Mouse (Mus musculus): ENCODE results near the gene Mtmr4. TPM values are rescaled to one million over a fixed set of nuclear protein-coding genes. Genes with fewer than 3 reads are reported as not detected.

The Mtmr4 gene
- polyA plus RNA-seq, 1 experiment from 2014 or later, result 57.2 TPM

DNA sequence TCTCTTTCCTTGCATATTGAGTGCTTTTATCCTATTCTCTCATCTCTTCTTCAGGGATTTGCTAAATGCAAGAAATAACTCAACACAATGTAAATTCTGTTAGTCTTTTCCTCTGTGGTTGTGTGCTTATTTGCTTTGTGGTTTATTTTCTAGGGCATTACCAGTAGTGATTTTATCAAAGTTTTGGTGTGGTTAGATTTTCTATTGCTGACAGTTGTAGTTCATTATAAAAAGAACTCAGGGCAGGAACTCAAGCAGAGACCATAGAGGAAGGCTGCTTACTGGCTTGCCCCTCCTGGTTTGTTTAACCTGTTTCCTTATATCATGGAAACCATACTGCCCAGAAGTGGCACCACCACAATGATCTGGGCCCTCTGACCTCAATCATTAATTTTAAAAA, 50.9 kb downstream of the Mtmr4 start:
- Histone ChIP-seq H3K36me3 (replicated peaks) (no peaks in the 10 kb centered on the region), H3K27me3 (replicated peaks) (no peaks in the 10 kb centered on the region), H3K27ac (no peak overlapping the region), H3K4me2 (no peak overlapping the region), H3K9ac (no peak overlapping the region), H3K4me3 (no peak overlapping the region), H3K9me3 (no peaks in the 10 kb centered on the region), H3K4me1 (peaks cover 8% of the 10 kb centered on the region)
- no peak for ATAC-seq (replicated peaks)

DNA sequence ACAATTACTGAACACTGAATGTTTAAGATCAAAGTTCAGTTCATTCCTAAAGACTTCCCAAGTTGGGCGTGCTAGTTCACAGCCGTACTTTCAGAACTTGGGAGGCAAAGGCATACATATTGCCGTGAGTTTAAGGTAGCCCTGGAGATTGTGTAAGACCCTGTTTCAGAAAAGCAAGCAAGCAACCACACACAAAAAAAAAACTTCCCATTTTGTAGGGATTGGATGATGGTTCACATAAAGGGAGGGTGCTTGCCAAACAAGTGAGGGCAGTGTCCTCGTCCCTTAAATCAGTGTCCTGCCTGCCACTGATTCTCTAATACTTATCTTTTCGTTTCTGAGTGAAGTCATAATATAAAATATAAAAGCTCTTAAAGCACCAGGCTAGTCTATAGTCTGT, 62.7 kb downstream of the Mtmr4 start:
- no peak overlapping the region for H3K9ac ChIP-seq
- 81% methylated on average over 5 of the region's 5 CpGs for WGBS
- no peaks in the 10 kb centered on the region for H3K4me1 ChIP-seq

DNA sequence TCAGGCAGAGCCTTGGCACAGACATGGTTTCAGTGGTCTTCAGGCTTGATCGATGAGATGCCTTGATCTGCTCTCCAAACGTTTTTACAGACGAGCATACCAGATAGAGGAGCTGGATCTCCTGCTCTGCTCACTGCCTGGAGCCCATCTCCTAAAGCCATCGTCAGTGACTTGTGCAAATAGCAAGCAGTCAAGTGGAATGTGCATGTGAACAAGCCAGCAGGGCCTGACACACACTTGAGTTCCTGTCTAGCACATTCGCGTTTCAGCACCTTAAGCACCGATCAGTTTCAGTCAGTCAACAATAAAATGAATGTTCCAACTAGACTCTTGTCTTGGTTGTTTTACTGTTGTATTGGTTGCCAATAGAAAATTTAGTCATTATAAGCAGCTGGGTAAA, 67.3 kb downstream of the Mtmr4 start:
- no peak overlapping the region for H3K27ac ChIP-seq
- WGBS, result 80% methylated on average over 7 of the region's 7 CpGs
- H3K4me2 ChIP-seq, result no peak overlapping the region
- peaks cover 8% of the 10 kb centered on the region for H3K4me1 ChIP-seq
- H3K4me3 ChIP-seq, result no peak overlapping the region
- no peak overlapping the region for H3K9ac ChIP-seq
- ATAC-seq (replicated peaks), result no peak
- H3K36me3 ChIP-seq (replicated peaks), result no peaks in the 10 kb centered on the region
- H3K9me3 ChIP-seq, result no peaks in the 10 kb centered on the region
- H3K27me3 ChIP-seq (replicated peaks), result peaks cover 13% of the 10 kb centered on the region; the same call in 1 of the 2 replicates

More for the DNA sequence above, 62.7 kb downstream of the Mtmr4 start:
- Histone ChIP-seq H3K27ac (no peak overlapping the region), H3K9me3 (no peaks in the 10 kb centered on the region), H3K27me3 (replicated peaks) (no peaks in the 10 kb centered on the region), H3K4me3 (no peak overlapping the region), H3K36me3 (replicated peaks) (no peaks in the 10 kb centered on the region), H3K4me2 (no peak overlapping the region)
- ATAC-seq (replicated peaks), result no peak

DNA sequence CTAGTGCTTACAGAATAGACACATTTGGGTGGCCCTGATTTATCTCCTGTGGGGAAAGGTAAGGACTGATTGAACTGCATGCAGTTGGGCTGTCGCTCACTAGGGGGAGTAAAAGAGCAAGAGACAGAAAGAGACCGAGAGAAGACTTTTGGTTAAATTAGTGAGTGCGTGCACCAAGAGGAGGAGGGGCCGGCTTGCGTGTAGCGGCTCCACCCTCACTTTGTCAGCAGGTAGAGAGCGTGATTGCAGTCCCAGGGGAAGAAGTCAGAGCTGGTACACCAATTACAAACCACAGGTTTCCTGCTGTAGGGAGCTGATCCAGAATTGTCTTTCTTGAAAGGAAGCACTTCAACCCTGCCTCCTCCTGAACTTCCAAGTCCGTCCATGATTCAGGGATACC, 70.4 kb downstream of the Mtmr4 start, which contains the start of gene Rnf43:
Rnf43 (plus strand) TSS at position 316 of the 400 bp plus-strand sequence.
- no peak for ATAC-seq (replicated peaks)
- Histone ChIP-seq H3K4me2 (peak within 1 kb of the TSS; percentile 55), H3K9ac (peak within 1 kb of the TSS; percentile 9; the same call in 1 of the 2 replicates), H3K27ac (no peak within 1 kb of the TSS), H3K9me3 (no peaks in the 10 kb centered on the region), H3K36me3 (replicated peaks) (no peaks in the 10 kb centered on the region), H3K27me3 (replicated peaks) (peaks cover 16% of the 10 kb centered on the region; the same call in 1 of the 2 replicates), H3K4me3 (peak within 1 kb of the TSS; percentile 33), H3K4me1 (peaks cover 8% of the 10 kb centered on the region)
- WGBS, result under 1% methylated on average over 8 of the region's 8 CpGs

DNA sequence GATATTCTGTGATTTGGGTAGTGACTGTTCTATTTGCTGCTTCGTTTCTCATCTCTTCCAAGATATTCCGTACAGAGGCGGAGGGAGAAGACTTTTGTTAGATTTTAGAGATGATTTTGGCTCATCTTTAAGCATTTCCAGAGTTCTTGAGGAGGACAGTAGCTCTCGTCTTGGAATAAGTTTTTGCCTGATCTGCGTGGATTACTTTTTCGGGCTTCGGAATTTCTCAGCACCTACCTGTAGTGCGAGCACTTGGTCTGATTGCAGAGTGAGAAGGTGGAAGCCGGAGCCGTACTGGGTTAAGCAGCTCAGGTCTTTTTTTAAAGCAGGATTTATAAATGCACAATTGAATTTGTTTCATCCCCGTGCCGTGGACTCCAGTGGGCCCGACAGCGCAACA, 70.9 kb downstream of the Mtmr4 start:
- H3K36me3 ChIP-seq (replicated peaks), result no peaks in the 10 kb centered on the region
- H3K9ac ChIP-seq, result peak overlapping the region; percentile 9; the same call in 1 of the 2 replicates
- no peaks in the 10 kb centered on the region for H3K9me3 ChIP-seq
- 11% methylated on average over 14 of the region's 14 CpGs for WGBS
- no peak overlapping the region for H3K27ac ChIP-seq
- H3K4me1 ChIP-seq, result peaks cover 8% of the 10 kb centered on the region
- no peak for ATAC-seq (replicated peaks)
- H3K27me3 ChIP-seq (replicated peaks), result peaks cover 16% of the 10 kb centered on the region; the same call in 1 of the 2 replicates
- peak overlapping the region; percentile 33 for H3K4me3 ChIP-seq
- peak overlapping the region; percentile 55 for H3K4me2 ChIP-seq

DNA sequence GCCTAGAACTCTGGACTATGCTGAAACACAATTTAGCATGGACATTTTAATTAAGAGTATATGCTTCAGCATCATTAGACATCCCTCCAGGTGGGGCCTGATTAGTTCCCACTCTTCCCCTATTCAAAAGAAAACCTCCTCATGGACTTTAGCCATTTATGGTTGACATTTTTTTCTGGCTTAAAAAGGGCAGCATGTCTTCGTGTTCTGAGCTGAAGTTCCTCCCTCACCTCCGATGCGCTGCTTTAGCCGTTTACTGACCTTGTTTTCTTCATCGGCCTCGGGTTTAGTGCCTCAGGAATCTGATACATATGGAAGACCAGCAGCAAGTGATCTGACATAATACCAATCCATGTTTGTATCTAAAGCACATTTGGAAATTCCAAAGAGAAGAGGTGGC, 72.0 kb downstream of the Mtmr4 start:
- peaks cover 16% of the 10 kb centered on the region; the same call in 1 of the 2 replicates for H3K27me3 ChIP-seq (replicated peaks)
- no peak overlapping the region for H3K27ac ChIP-seq
- no peak for ATAC-seq (replicated peaks)
- no peaks in the 10 kb centered on the region for H3K36me3 ChIP-seq (replicated peaks)
- H3K9me3 ChIP-seq, result no peaks in the 10 kb centered on the region
- peaks cover 8% of the 10 kb centered on the region for H3K4me1 ChIP-seq
- H3K9ac ChIP-seq, result no peak overlapping the region
- WGBS, result 80% methylated on average over 6 of the region's 6 CpGs
- no peak overlapping the region for H3K4me2 ChIP-seq
- H3K4me3 ChIP-seq, result no peak overlapping the region

DNA sequence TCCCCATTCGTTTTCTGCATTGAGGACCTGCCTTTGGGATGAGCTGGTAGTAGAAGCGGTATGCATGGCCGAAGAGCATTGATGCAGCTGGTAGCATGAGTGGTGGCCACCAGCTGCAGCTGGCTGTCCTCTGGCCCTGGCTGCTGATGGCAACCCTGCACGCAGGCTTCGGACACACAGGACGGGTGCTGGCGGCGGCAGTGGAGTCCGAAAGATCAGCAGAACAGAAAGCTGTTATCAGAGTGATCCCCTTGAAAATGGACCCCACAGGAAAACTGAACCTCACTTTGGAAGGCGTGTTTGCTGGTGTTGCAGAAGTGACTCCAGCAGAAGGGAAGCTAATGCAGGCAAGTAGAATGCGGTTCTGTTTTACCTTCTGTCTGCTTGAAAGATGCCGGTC, 72.6 kb downstream of the Mtmr4 start:
- peaks cover 8% of the 10 kb centered on the region for H3K4me1 ChIP-seq
- no peak overlapping the region for H3K4me3 ChIP-seq
- no peaks in the 10 kb centered on the region for H3K9me3 ChIP-seq
- peaks cover 16% of the 10 kb centered on the region; the same call in 1 of the 2 replicates for H3K27me3 ChIP-seq (replicated peaks)
- 84% methylated on average over 12 of the region's 12 CpGs for WGBS
- H3K9ac ChIP-seq, result no peak overlapping the region
- no peaks in the 10 kb centered on the region for H3K36me3 ChIP-seq (replicated peaks)
- H3K4me2 ChIP-seq, result no peak overlapping the region
- H3K27ac ChIP-seq, result no peak overlapping the region
- ATAC-seq (replicated peaks), result no peak

DNA sequence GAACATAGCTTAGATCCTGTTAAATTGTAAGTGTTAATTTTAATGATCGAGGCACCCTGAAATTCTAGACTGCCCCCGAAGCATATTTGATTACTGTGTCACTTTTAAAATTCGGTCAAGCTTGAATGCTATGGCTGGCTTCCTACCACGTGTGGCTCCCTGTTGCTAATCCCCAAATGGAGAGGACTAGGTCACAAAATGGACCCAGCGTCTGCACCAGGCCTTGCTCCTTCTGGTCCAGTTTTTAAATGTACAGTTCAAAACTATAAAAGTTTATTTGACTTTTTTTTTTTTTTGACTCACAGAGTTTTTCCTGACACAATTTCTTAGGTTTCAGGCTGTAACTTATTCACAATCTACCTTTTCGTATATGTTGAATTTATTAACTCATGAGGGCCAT, 73.3 kb downstream of the Mtmr4 start:
- WGBS, result 65% methylated on average over 6 of the region's 6 CpGs

DNA sequence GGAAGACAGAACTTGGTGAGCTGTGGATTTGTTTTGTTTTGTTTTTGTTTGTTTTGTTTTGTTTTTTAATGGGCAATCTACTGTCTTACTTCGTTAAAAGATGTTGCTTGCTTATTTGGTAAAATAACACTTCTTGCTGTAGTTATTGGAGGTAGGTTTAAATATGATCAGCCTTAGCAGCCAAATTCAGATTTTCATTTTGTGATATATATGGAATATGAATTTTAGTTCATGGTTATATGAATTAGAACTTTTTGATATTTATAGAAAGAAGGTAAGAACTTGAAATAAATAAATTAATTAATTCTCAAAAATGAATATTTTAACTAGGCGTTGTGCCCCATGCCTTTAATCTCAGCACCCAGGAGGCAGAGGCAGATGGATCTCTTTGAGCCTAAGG, 73.7 kb downstream of the Mtmr4 start:
- H3K4me2 ChIP-seq, result no peak overlapping the region
- no peaks in the 10 kb centered on the region for H3K9me3 ChIP-seq
- ATAC-seq (replicated peaks), result no peak
- whole genome bisulfite sequencing, result 82% methylated on average over 2 of the region's 2 CpGs
- no peak overlapping the region for H3K27ac ChIP-seq
- H3K27me3 ChIP-seq (replicated peaks), result peaks cover 16% of the 10 kb centered on the region; the same call in 1 of the 2 replicates
- H3K9ac ChIP-seq, result no peak overlapping the region
- no peak overlapping the region for H3K4me3 ChIP-seq
- no peaks in the 10 kb centered on the region for H3K36me3 ChIP-seq (replicated peaks)
- H3K4me1 ChIP-seq, result peaks cover 8% of the 10 kb centered on the region

More for the DNA sequence above, 73.3 kb downstream of the Mtmr4 start:
- no peak overlapping the region for H3K27ac ChIP-seq
- no peaks in the 10 kb centered on the region for H3K9me3 ChIP-seq
- no peak for ATAC-seq (replicated peaks)
- no peak overlapping the region for H3K4me2 ChIP-seq
- no peak overlapping the region for H3K4me3 ChIP-seq
- peaks cover 16% of the 10 kb centered on the region; the same call in 1 of the 2 replicates for H3K27me3 ChIP-seq (replicated peaks)
- no peaks in the 10 kb centered on the region for H3K36me3 ChIP-seq (replicated peaks)
- peaks cover 8% of the 10 kb centered on the region for H3K4me1 ChIP-seq
- H3K9ac ChIP-seq, result no peak overlapping the region

Other genes with a start within 250 kb of the Mtmr4 start
- 27.5 and 27.7 TPM in 2 replicates for gene Ppm1e, start 233.1 kb upstream of the Mtmr4 start, polyA plus RNA-seq (2015; fragmentation: Nextera tagmentation; extraction: Ambion mirVana)
- gene Rad51c, start 187.2 kb upstream of the Mtmr4 start, polyA plus RNA-seq (2015; fragmentation: Nextera tagmentation; extraction: Ambion mirVana), result 4.0 and 4.5 TPM in 2 replicates
- 0.28 and 0.50 TPM in 2 replicates for gene Tex14, start 187.1 kb upstream of the Mtmr4 start, polyA plus RNA-seq (2015; fragmentation: Nextera tagmentation; extraction: Ambion mirVana)
- not detected in 2 replicates for gene Gm11492, start 25.5 kb upstream of the Mtmr4 start, polyA plus RNA-seq (2015; fragmentation: Nextera tagmentation; extraction: Ambion mirVana)
- 28.2 and 28.4 TPM in 2 replicates for gene Sept4, start 23.3 kb upstream of the Mtmr4 start, polyA plus RNA-seq (2015; fragmentation: Nextera tagmentation; extraction: Ambion mirVana)
- 0.37 and 0.61 TPM in 2 replicates for gene Hsf5, start 25.0 kb downstream of the Mtmr4 start, polyA plus RNA-seq (2015; fragmentation: Nextera tagmentation; extraction: Ambion mirVana)
- gene Rnf43, start 70.6 kb downstream of the Mtmr4 start, polyA plus RNA-seq (2015; fragmentation: Nextera tagmentation; extraction: Ambion mirVana), result 0.83 and 1.2 TPM in 2 replicates
- 136 and 137 TPM in 2 replicates for gene Supt4a, start 145.4 kb downstream of the Mtmr4 start, polyA plus RNA-seq (2015; fragmentation: Nextera tagmentation; extraction: Ambion mirVana)
- 65.8 and 72.5 TPM in 2 replicates for gene Tspoap1, start 168.4 kb downstream of the Mtmr4 start, polyA plus RNA-seq (2015; fragmentation: Nextera tagmentation; extraction: Ambion mirVana)
- gene Mpo, start 201.4 kb downstream of the Mtmr4 start, polyA plus RNA-seq (2015; fragmentation: Nextera tagmentation; extraction: Ambion mirVana), result 0.12 and 1.2 TPM in 2 replicates
- gene Lpo, start 236.1 kb downstream of the Mtmr4 start, polyA plus RNA-seq (2015; fragmentation: Nextera tagmentation; extraction: Ambion mirVana), result 1.5 and 1.8 TPM in 2 replicates

Measured in midbrain, embryonic 15.5 days (tissue).